Mouse (Mus musculus): ENCODE measurements around the gene Sspo. TPM values are rescaled to one million over a fixed set of nuclear protein-coding genes. Genes with fewer than 3 reads are reported as not detected.

Gene Sspo
- total RNA-seq, 1 experiment from 2014 or later: 0.10 TPM

Other genes starting within 250 kb of the Sspo start
- gene Krba1, start 52.6 kb upstream of the Sspo start, total RNA-seq (2017): 1.1 to 4.7 TPM (median 2.1 TPM) in 3 replicates
- gene Zfp467, start 2.4 kb upstream of the Sspo start, total RNA-seq (2017): 5.4 to 17.3 TPM (median 17.0 TPM) in 3 replicates
- 1.8 TPM in 1 of 3 replicates, not detected in the others for gene Atp6v0e2, start 89.4 kb downstream of the Sspo start, total RNA-seq (2017)
- 11.2 to 24.6 TPM (median 14.3 TPM) in 3 replicates for gene Lrrc61, start 106.6 kb downstream of the Sspo start, total RNA-seq (2017)
- gene Rarres2, start 124.6 kb downstream of the Sspo start, total RNA-seq (2017): not detected in 3 replicates
- not detected in 3 replicates for gene Gm45021, start 141.4 kb downstream of the Sspo start, total RNA-seq (2017)
- 0.85 to 5.5 TPM (median 2.1 TPM) in 3 replicates for gene Repin1, start 145.7 kb downstream of the Sspo start, total RNA-seq (2017)
- gene Gm44965, start 145.7 kb downstream of the Sspo start, total RNA-seq (2017): 7.7 TPM in 1 of 3 replicates, not detected in the others
- gene Zfp775, start 153.8 kb downstream of the Sspo start, total RNA-seq (2017): 2.6 to 2.8 TPM (median 2.6 TPM) in 3 replicates
- gene AI854703, start 178.5 kb downstream of the Sspo start, total RNA-seq (2017): 0.19 to 0.21 TPM in 2 of 3 replicates, not detected in the other
- 132 to 417 TPM (median 134 TPM) in 3 replicates for gene Gimap8, start 199.0 kb downstream of the Sspo start, total RNA-seq (2017)
- 104 to 288 TPM (median 141 TPM) in 3 replicates for gene Gimap9, start 227.9 kb downstream of the Sspo start, total RNA-seq (2017)
- 697 to 2,222 TPM (median 742 TPM) in 3 replicates for gene Gimap4, start 236.3 kb downstream of the Sspo start, total RNA-seq (2017)

Measured in monocyte, adult 5-6 weeks (primary cell).